Mouse (Mus musculus) stomach, embryonic 16.5 days (tissue): ENCODE results near the gene Gbp7. TPM values are rescaled to one million over a fixed set of nuclear protein-coding genes. Genes with fewer than 3 reads are reported as not detected.

Experiments used
- ATAC-seq: fragments of 200-750 bp; cut with Nextera tagmentation; 2 replicates; pipeline ENCODE4 v1.8.0; 2017; ENCODE audit warnings: moderate number of reproducible peaks, moderate TSS enrichment; ENCODE audit not compliant: insufficient read depth, low FRiP score
- H3K27ac ChIP-seq: fragments of 300-500 bp; sonication (generic); 2 replicates; pipeline ENCODE4 v1.5.1; 2014; ENCODE audit warnings: low read length
- H3K27me3 ChIP-seq: fragments of 300-500 bp; sonication (generic); 2 replicates; pipeline ENCODE4 v1.6.1; 2014; ENCODE audit warnings: low read length, control low read depth, mixed read lengths; ENCODE audit not compliant: control insufficient read depth, insufficient read depth
- H3K36me3 ChIP-seq: fragments of 300-500 bp; sonication (generic); 2 replicates; pipeline ENCODE4 v1.6.1; 2014; ENCODE audit warnings: low read length; ENCODE audit not compliant: control insufficient read depth, insufficient read depth
- H3K4me1 ChIP-seq: fragments of 300-500 bp; sonication (generic); 2 replicates; pipeline ENCODE4 v1.6.1; 2014; ENCODE audit warnings: low read length, control low read depth, mixed read lengths; ENCODE audit not compliant: control insufficient read depth, insufficient read depth
- H3K4me2 ChIP-seq: fragments of 300-500 bp; sonication (generic); 2 replicates; pipeline ENCODE4 v1.6.1; 2014; ENCODE audit warnings: low read depth, low read length, mixed read lengths
- H3K4me3 ChIP-seq: fragments of 300-500 bp; sonication (generic); replicated peaks from 2 replicates; pipeline ENCODE4 v1.5.1; 2014; ENCODE audit warnings: mild to moderate bottlenecking, low read length
- H3K9ac ChIP-seq: fragments of 300-500 bp; sonication (generic); 2 replicates; pipeline ENCODE4 v1.6.1; 2014; ENCODE audit warnings: low read length
- H3K9me3 ChIP-seq: fragments of 300-500 bp; sonication (generic); replicated peaks from 2 replicates; pipeline ENCODE4 v1.6.1; 2016; ENCODE audit warnings: low read length, control low read depth; ENCODE audit not compliant: control insufficient read depth
- WGBS: fragments of 180-500 bp; shearing (Covaris S2); extraction: QIAGEN DNeasy Blood & Tissue Kit; methylation state at CpG from one replicate; pipeline ENCODE4 v1.1.7; 2014; 5-methylcytosine and 5-hydroxymethylcytosine counted together
- polyA plus RNA-seq: library from polyadenylated mRNA; unstranded; fragments of >200 nt; fragmentation: Nextera tagmentation; extraction: Ambion mirVana; gene quantifications from 2 replicates; pipeline ENCODE4 v1.2.1, GENCODE M21; 2015

Gene Gbp7
- polyA plus RNA-seq, 1 experiment from 2014 or later = 5.0 TPM

GRCm38 (mm10) chr3:142583067-142583466, 52.9 kb downstream of the Gbp7 start:
- Histone ChIP-seq H3K27ac (no peak overlapping the region), H3K4me3 (no peak overlapping the region), H3K36me3 (no peaks in the 10 kb centered on the region), H3K27me3 (no peaks in the 10 kb centered on the region), H3K9ac (no peak overlapping the region), H3K4me2 (no peak overlapping the region), H3K4me1 (no peaks in the 10 kb centered on the region), H3K9me3 (no peaks in the 10 kb centered on the region)
- ATAC-seq = no peak
- 79% methylated on average over 4 of the region's 4 CpGs for WGBS

- no peak overlapping the region for H3K27ac ChIP-seq
- H3K4me1 ChIP-seq = no peaks in the 10 kb centered on the region
- H3K9me3 ChIP-seq = no peaks in the 10 kb centered on the region
- no peak overlapping the region for H3K4me2 ChIP-seq
- ATAC-seq = no peak
- no peak overlapping the region for H3K4me3 ChIP-seq
- H3K27me3 ChIP-seq = no peaks in the 10 kb centered on the region
- no peaks in the 10 kb centered on the region for H3K36me3 ChIP-seq
- H3K9ac ChIP-seq = no peak overlapping the region
These were observed 57.2 kb downstream of the Gbp7 start for GRCm38 (mm10) chr3:142587386-142587785.

DNA sequence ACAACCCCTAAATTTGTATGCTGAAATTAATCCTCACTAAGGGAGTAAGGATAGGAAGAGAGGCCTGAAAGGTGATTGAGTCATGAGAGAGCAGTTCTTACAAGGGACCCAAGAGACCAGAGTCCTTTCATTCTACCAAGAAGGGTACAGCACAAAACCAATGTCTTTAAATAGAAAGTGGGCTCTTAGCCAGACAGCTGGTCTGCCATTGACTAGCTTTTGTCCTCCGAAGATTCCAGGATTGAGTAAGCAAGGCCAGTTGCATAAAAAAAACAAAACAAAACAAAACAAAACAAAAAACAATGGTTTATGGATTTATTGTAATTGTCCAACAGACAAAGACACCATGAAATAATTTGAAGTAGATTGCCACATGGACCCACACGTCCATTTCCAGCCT, 58.7 kb downstream of the Gbp7 start:
- Histone ChIP-seq H3K27ac (no peak overlapping the region), H3K9ac (no peak overlapping the region), H3K4me1 (no peaks in the 10 kb centered on the region), H3K4me3 (no peak overlapping the region), H3K4me2 (no peak overlapping the region), H3K36me3 (no peaks in the 10 kb centered on the region), H3K9me3 (no peaks in the 10 kb centered on the region), H3K27me3 (no peaks in the 10 kb centered on the region)
- WGBS = 76% methylated on average over 2 of the region's 2 CpGs
- ATAC-seq = no peak

DNA sequence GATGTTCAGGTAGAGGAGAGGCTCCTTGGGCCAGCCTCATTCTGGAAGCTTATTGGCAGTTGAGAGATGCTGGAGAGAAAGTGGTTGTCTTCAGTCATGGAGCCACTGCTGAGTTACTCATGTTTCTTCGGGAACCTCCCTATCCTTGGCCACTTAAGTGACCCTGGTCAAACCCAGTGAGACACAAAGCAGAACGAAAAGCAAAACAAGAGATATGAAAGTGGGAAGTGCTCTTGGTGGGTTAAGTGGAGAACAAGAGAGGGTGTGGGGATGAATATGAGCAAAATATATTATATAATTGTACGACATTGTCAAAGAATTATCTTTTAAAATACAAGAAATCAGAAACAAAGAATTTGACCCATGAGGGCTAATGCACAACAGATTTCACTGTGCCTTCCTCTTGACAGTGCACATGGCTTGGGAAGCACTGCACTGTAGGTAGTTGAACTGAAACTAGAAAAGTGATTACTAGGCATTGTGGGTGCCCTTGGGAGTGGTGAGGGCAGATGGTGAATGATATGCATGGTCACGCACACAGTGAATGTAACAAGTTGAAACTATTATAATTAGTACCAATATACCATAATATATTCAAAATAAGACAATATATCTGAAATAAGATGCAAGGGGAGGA, 60.4 kb downstream of the Gbp7 start:
- no peaks in the 10 kb centered on the region for H3K36me3 ChIP-seq
- no peaks in the 10 kb centered on the region for H3K27me3 ChIP-seq
- no peak overlapping the region for H3K4me2 ChIP-seq
- ATAC-seq = no peak
- WGBS = 77% methylated on average over 4 of the region's 4 CpGs
- no peak overlapping the region for H3K4me3 ChIP-seq
- H3K4me1 ChIP-seq = no peaks in the 10 kb centered on the region
- no peak overlapping the region for H3K27ac ChIP-seq
- H3K9ac ChIP-seq = no peak overlapping the region
- no peaks in the 10 kb centered on the region for H3K9me3 ChIP-seq

DNA sequence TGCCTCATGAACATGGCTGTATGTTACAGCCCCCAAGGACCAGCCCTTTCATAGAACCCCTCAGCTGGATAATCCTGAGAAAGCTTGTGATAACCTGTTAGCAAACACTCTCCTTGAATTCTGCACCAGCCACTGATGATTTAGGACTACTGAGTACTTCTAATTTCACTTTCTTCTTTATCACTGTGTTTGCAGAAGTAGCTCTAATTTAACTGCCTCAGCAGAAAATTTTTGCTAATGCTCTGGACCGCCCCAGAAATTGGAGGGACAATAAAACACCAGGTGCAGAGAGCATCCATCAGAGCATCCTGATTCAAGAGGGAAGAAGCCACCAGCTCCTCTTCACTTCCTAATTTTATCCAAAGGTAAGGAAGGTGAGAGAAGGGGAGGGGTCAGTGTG, 64.4 kb downstream of the Gbp7 start, which contains the start of gene Gbp2b:
Gene Gbp2b, plus strand, starts transcription at position 301 of the 400 bp plus-strand sequence.
- Histone ChIP-seq H3K27me3 (no peaks in the 10 kb centered on the region), H3K4me1 (no peaks in the 10 kb centered on the region), H3K9ac (no peak within 1 kb of the TSS), H3K9me3 (no peaks in the 10 kb centered on the region), H3K4me3 (no peak within 1 kb of the TSS), H3K4me2 (no peak within 1 kb of the TSS), H3K36me3 (no peaks in the 10 kb centered on the region), H3K27ac (no peak within 1 kb of the TSS)
- 67% methylated on average over 1 of the region's 1 CpGs for WGBS
- no peak for ATAC-seq

DNA sequence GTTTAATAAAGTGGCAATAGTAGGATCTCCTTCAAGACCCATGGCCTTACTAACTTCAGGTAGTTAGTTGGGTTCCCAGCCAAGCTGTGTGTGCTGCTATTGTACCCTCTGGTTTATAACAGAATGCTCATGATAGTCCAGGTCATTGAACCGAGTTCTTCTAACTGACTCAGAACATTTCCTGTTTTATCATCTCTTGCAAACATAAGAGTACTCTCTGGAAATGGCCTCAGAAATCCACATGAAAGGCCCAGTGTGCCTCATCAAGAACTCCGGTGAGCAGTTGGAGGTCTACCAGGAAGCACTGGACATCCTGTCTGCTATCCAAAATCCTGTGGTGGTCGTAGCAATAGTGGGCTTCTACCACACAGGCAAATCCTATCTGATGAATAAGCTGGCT, 67.8 kb downstream of the Gbp7 start:
- Histone ChIP-seq H3K9me3 (no peaks in the 10 kb centered on the region), H3K27ac (no peak overlapping the region), H3K9ac (no peak overlapping the region), H3K4me2 (no peak overlapping the region), H3K36me3 (no peaks in the 10 kb centered on the region), H3K4me1 (no peaks in the 10 kb centered on the region), H3K4me3 (no peak overlapping the region), H3K27me3 (no peaks in the 10 kb centered on the region)
- no peak for ATAC-seq
- WGBS = 75% methylated on average over 3 of the region's 3 CpGs

Other genes starting within 250 kb of the Gbp7 start
- 54.9 and 64.2 TPM in 2 replicates for gene Pdlim5, start 134.6 kb upstream of the Gbp7 start, polyA plus RNA-seq
- 0.10 and 0.15 TPM in 2 replicates for gene Gbp5, start 36.4 kb upstream of the Gbp7 start, polyA plus RNA-seq
- 1.7 and 2.3 TPM in 2 replicates for gene Gbp3, start 29.7 kb downstream of the Gbp7 start, polyA plus RNA-seq
- gene Gbp2b, start 64.5 kb downstream of the Gbp7 start, polyA plus RNA-seq = 0.12 TPM in 1 of 2 replicates, not detected in the other
- gene Gbp2, start 90.3 kb downstream of the Gbp7 start, polyA plus RNA-seq = 4.1 TPM in 2 replicates
- gene Kyat3, start 170.7 kb downstream of the Gbp7 start, polyA plus RNA-seq = 17.4 and 17.5 TPM in 2 replicates
- 69.9 and 71.2 TPM in 2 replicates for gene Gtf2b, start 234.7 kb downstream of the Gbp7 start, polyA plus RNA-seq